Mouse (Mus musculus): ENCODE data around the gene Gm8871.
"Not testable (repeated sequence)": the region's sequence is repeated elsewhere in the genome, so short reads cannot be mapped to it uniquely, and the experiment has no call there.

Gene Gm8871

GRCm38 (mm10) chr5:10947505-10947904 lies at the start of gene Gm8871, which contains the start of gene Gm8857:
Gene Gm8871 (plus strand): TSS chr5:10947805.
Gene Gm8857 (plus strand): TSS chr5:10947807.
- DNase-seq: not testable (repeated sequence)

- not testable (repeated sequence) for DNase-seq
These were observed 5.9 kb downstream of the Gm8871 start for GRCm38 (mm10) chr5:10953512-10953911.

GRCm38 (mm10) chr5:10958057-10958456 lies 10.5 kb downstream of the Gm8871 start:
- DNase-seq: not testable (repeated sequence)

Measured in kidney, adult 9 months (tissue).